Mouse (Mus musculus): ENCODE data around the gene Car11. TPM values are rescaled to one million over a fixed set of nuclear protein-coding genes. Genes with fewer than 3 reads are reported as not detected.

Gene Car11
- polyA plus RNA-seq, 1 experiment from 2014 or later, result 12.2 TPM

DNA sequence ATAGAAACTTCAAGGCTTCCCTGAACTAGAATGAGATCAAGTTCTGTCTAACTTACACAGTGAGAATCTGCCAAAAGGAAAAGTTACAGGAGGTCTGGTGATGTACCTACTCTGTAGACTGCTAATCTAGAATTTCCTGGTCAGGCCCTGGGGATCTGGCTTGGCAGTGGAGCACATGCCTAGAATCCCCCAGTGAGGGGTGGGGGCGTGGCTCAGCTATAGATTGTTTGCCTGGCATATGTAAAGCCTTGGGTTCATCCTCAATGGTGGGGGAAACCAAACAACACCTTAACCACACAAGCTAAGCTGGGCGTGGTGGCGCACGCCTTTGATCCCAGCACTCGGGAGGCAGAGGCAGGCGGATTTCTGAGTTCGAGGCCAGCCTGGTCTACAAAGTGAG, 1.7 kb upstream of the Car11 start:
- H3K4me2 ChIP-seq (replicated peaks), result no peak overlapping the region
- no peaks in the 10 kb centered on the region for H3K36me3 ChIP-seq
- WGBS, result 76% methylated on average over 7 of the region's 7 CpGs
- H3K9ac ChIP-seq, result no peak overlapping the region
- no peak overlapping the region for H3K27ac ChIP-seq
- H3K27me3 ChIP-seq, result peaks cover 30% of the 10 kb centered on the region
- H3K9me3 ChIP-seq, result no peaks in the 10 kb centered on the region
- no peak for ATAC-seq (ENCODE audit: low FRiP score, low read depth)
- peaks cover 31% of the 10 kb centered on the region for H3K4me1 ChIP-seq
- no peak overlapping the region for H3K4me3 ChIP-seq

- H3K9ac ChIP-seq, result peak overlapping the region; percentile 74
- no peak for ATAC-seq (ENCODE audit: low FRiP score, low read depth)
Measured at GRCm38 (mm10) chr7:45700301-45701015, 815 bp downstream of the Car11 start.

DNA sequence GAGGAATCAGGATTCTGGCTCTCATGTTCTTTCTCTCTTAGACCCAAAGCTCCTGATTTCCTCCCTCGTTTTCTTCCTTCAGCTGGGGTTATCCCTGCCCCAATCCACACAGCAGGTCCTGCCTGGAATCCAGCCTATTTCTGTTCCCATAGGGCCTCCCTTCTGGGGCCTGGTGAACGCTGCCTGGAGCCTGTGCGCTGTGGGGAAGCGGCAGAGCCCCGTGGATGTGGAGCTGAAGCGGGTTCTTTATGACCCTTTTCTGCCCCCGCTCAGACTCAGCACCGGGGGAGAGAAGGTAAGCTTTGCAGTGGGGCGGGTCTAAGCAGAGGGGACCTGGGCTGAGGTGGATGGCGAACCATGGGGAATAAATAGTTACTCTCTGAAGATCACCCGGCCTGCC, 1.4 kb downstream of the Car11 start:
- ATAC-seq (ENCODE audit: low FRiP score, low read depth), result no peak
- H3K36me3 ChIP-seq, result no peaks in the 10 kb centered on the region
- H3K9ac ChIP-seq, result peak overlapping the region; percentile 57
- H3K4me1 ChIP-seq, result peaks cover 42% of the 10 kb centered on the region
- H3K9me3 ChIP-seq, result no peaks in the 10 kb centered on the region
- peak overlapping the region; percentile 91 for H3K4me2 ChIP-seq (replicated peaks)
- H3K27ac ChIP-seq, result peak overlapping the region; percentile 33; the same call in 1 of the 2 replicates
- H3K4me3 ChIP-seq, result peak overlapping the region; percentile 50
- 24% methylated on average over 11 of the region's 11 CpGs for WGBS
- peaks cover 30% of the 10 kb centered on the region for H3K27me3 ChIP-seq

More at GRCm38 (mm10) chr7:45700301-45701015, 815 bp downstream of the Car11 start:
- Histone ChIP-seq H3K27ac (no peak overlapping the region), H3K36me3 (no peaks in the 10 kb centered on the region), H3K4me2 (replicated peaks) (peak overlapping the region; percentile 91), H3K9me3 (no peaks in the 10 kb centered on the region), H3K4me3 (peak overlapping the region; percentile 50), H3K4me1 (peaks cover 36% of the 10 kb centered on the region), H3K27me3 (peaks cover 30% of the 10 kb centered on the region)
- WGBS, result under 1% methylated on average over 20 of the region's 20 CpGs

GRCm38 (mm10) chr7:45701607-45702006, 2.0 kb downstream of the Car11 start:
- Histone ChIP-seq H3K9ac (no peak overlapping the region), H3K27me3 (peaks cover 30% of the 10 kb centered on the region), H3K27ac (no peak overlapping the region), H3K4me1 (peaks cover 47% of the 10 kb centered on the region), H3K9me3 (no peaks in the 10 kb centered on the region), H3K4me3 (peak overlapping the region; percentile 50; the same call in 1 of the 2 replicates), H3K36me3 (no peaks in the 10 kb centered on the region), H3K4me2 (replicated peaks) (peak overlapping the region; percentile 91)
- 85% methylated on average over 11 of the region's 11 CpGs for WGBS
- no peak for ATAC-seq (ENCODE audit: low FRiP score, low read depth)

GRCm38 (mm10) chr7:45702316-45702715, 2.7 kb downstream of the Car11 start:
- Histone ChIP-seq H3K9me3 (no peaks in the 10 kb centered on the region), H3K4me3 (no peak overlapping the region), H3K4me2 (replicated peaks) (no peak overlapping the region), H3K4me1 (peaks cover 53% of the 10 kb centered on the region), H3K27ac (no peak overlapping the region), H3K27me3 (peaks cover 30% of the 10 kb centered on the region), H3K36me3 (no peaks in the 10 kb centered on the region), H3K9ac (no peak overlapping the region)
- 89% methylated on average over 11 of the region's 11 CpGs for WGBS
- ATAC-seq (ENCODE audit: low FRiP score, low read depth), result no peak

DNA sequence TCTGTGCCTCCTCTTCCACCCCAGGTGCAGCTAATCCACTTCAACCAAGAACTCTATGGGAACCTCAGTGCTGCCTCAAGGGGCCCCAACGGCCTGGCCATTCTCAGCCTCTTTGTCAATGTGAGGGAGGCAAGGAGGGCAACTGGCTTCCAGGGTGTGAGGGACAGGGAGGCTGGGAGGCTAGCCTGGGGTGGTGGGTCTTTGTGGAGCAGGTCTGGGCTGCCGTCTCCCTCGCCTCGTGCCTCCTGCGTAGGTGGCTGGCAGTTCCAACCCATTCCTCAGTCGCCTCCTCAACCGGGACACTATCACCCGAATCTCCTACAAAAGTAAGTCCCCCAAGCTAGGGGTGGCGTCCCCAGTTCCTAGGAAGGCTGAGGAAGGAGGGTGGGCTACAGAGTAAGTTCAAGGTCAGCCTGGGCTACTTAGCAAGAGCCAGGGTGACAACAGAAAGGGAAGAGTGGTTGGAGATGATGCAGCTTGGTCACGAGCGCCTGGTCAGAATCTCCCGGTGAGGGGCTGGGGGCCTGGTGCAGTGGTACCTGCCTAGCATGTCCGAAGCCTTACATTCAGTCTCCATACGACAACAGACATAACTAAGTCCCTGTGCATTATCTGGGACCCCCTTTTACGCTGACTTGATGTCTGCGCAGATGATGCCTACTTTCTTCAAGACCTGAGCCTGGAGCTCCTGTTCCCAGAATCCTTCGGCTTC, 3.3 kb downstream of the Car11 start:
- H3K4me2 ChIP-seq (replicated peaks), result peak overlapping the region; percentile 99
- no peaks in the 10 kb centered on the region for H3K9me3 ChIP-seq
- H3K9ac ChIP-seq, result no peak overlapping the region; the same call in 1 of the 2 replicates
- WGBS, result 93% methylated on average over 17 of the region's 17 CpGs
- no peaks in the 10 kb centered on the region for H3K36me3 ChIP-seq
- H3K27ac ChIP-seq, result no peak overlapping the region
- H3K4me3 ChIP-seq, result no peak overlapping the region
- peaks cover 27% of the 10 kb centered on the region for H3K27me3 ChIP-seq
- ATAC-seq (ENCODE audit: low FRiP score, low read depth), result no peak
- H3K4me1 ChIP-seq, result peaks cover 60% of the 10 kb centered on the region

DNA sequence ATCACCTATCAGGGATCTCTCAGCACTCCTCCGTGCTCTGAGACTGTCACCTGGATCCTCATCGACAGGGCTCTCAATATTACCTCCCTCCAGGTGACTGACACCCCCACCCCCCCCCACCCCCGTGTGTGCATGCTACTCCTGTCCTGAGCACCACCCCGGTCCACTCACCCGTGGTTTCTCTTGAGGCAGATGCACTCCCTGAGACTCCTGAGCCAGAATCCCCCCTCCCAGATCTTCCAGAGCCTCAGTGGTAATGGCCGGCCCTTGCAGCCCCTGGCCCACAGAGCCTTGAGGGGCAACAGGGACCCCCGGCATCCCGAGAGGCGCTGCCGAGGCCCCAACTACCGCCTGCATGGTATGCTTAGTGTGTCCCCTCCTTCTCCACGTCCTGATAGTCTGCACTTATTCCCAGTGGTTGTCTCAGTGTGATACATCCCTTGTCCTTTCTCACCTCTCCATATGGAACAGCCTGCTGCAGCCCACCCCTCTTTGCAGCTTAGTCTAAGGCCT, 3.9 kb downstream of the Car11 start:
- Histone ChIP-seq H3K4me1 (peaks cover 66% of the 10 kb centered on the region), H3K4me3 (peak overlapping the region; percentile 73), H3K9ac (peak overlapping the region; percentile 60), H3K36me3 (no peaks in the 10 kb centered on the region), H3K9me3 (no peaks in the 10 kb centered on the region), H3K27ac (peak overlapping the region; percentile 79; the same call in 1 of the 2 replicates), H3K4me2 (replicated peaks) (peak overlapping the region; percentile 99), H3K27me3 (peaks cover 21% of the 10 kb centered on the region)
- no peak for ATAC-seq (ENCODE audit: low FRiP score, low read depth)
- 43% methylated on average over 12 of the region's 12 CpGs for WGBS

- H3K9me3 ChIP-seq, result no peaks in the 10 kb centered on the region
- WGBS, result under 1% methylated on average over 13 of the region's 13 CpGs
- H3K4me1 ChIP-seq, result peaks cover 71% of the 10 kb centered on the region
- H3K4me2 ChIP-seq (replicated peaks), result peak overlapping the region; percentile 99
- peak; percentile 33 for ATAC-seq (ENCODE audit: low FRiP score, low read depth)
- peaks cover 16% of the 10 kb centered on the region for H3K27me3 ChIP-seq
- H3K27ac ChIP-seq, result peak overlapping the region; percentile 79
- H3K9ac ChIP-seq, result peak overlapping the region; percentile 60
- H3K36me3 ChIP-seq, result no peaks in the 10 kb centered on the region; the same call in 1 of the 2 replicates
- H3K4me3 ChIP-seq, result peak overlapping the region; percentile 73
Measured at GRCm38 (mm10) chr7:45704046-45704559, 4.5 kb downstream of the Car11 start.

GRCm38 (mm10) chr7:45704730-45705442, 5.2 kb downstream of the Car11 start, which contains the start of gene Dbp:
Gene Dbp, plus strand, starts transcription at chr7:45705088.
- WGBS, result under 1% methylated on average over 36 of the region's 36 CpGs
- Histone ChIP-seq H3K9me3 (no peaks in the 10 kb centered on the region), H3K4me2 (replicated peaks) (peak within 1 kb of the TSS; percentile 99), H3K36me3 (peaks cover 7% of the 10 kb centered on the region), H3K4me1 (peaks cover 74% of the 10 kb centered on the region), H3K9ac (peak within 1 kb of the TSS; percentile 87), H3K4me3 (peak within 1 kb of the TSS; percentile 73), H3K27me3 (peaks cover 8% of the 10 kb centered on the region), H3K27ac (peak within 1 kb of the TSS; percentile 80)
- ATAC-seq (ENCODE audit: low FRiP score, low read depth), result peak; percentile 90

DNA sequence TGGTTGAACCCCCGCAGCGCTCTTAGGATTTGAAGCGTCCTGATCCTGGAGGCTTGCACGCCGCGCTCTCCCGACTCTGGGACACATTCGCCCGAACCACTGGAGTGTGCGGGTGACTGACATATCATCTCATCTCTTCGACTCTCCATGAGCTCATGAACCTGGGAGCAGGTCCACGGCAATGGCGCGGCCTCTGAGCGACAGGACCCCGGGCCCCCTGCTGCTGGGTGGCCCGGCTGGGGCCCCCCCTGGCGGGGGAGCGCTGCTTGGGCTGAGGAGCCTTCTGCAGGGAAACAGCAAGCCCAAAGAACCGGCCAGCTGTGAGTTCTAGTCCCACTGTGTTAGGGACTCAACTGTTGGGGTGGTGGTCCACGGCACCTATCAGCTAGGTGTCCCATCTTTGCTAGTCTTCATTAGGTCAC, 5.8 kb downstream of the Car11 start:
- no peak for ATAC-seq (ENCODE audit: low FRiP score, low read depth)
- WGBS, result under 1% methylated on average over 21 of the region's 21 CpGs
- peak overlapping the region; percentile 80 for H3K27ac ChIP-seq

GRCm38 (mm10) chr7:45705873-45706281, 6.2 kb downstream of the Car11 start:
- H3K27me3 ChIP-seq, result no peaks in the 10 kb centered on the region
- H3K4me1 ChIP-seq, result peaks cover 66% of the 10 kb centered on the region
- no peak for ATAC-seq (ENCODE audit: low FRiP score, low read depth)
- H3K4me3 ChIP-seq, result peak overlapping the region; percentile 73
- peak overlapping the region; percentile 99 for H3K4me2 ChIP-seq (replicated peaks)
- H3K27ac ChIP-seq, result peak overlapping the region; percentile 93
- WGBS, result 0% methylated on average over 7 of the region's 7 CpGs
- H3K9me3 ChIP-seq, result no peaks in the 10 kb centered on the region
- H3K36me3 ChIP-seq, result peaks cover 17% of the 10 kb centered on the region
- peak overlapping the region; percentile 87 for H3K9ac ChIP-seq

More for the DNA sequence above, 5.8 kb downstream of the Car11 start:
- peak overlapping the region; percentile 87 for H3K9ac ChIP-seq
- peaks cover 69% of the 10 kb centered on the region for H3K4me1 ChIP-seq
- peak overlapping the region; percentile 73 for H3K4me3 ChIP-seq
- H3K36me3 ChIP-seq, result peaks cover 12% of the 10 kb centered on the region
- no peaks in the 10 kb centered on the region for H3K9me3 ChIP-seq
- peak overlapping the region; percentile 99 for H3K4me2 ChIP-seq (replicated peaks)
- peaks cover 2% of the 10 kb centered on the region for H3K27me3 ChIP-seq
